Mouse (Mus musculus): ENCODE data around the gene Strn3.

GRCm38 (mm10) chr12:51688546-51688945, 3.2 kb downstream of the Strn3 start:
- TF ChIP-seq GATA1 (IDR thresholded peaks at IDR 0.05; ENCODE audit: borderline replicate concordance, low read length) = no peak
- TF ChIP-seq FLI1 (IDR thresholded peaks at IDR 0.05; ENCODE audit: low read length) = no peak
